Mouse (Mus musculus) testis, postnatal 10 days (tissue): ENCODE measurements at regions not wholly inside any gene's neighbourhood (a gene's known extent, or its start where the extent isn't known, plus 50 kb on each side); places are given as distances from the start of the nearest gene placed in this dataset.

ENCODE experiments used
- DNase-seq: peaks from one replicate; pipeline ENCODE4 v3.0.0; 2021; ENCODE audit warnings: low spot score

DNA sequence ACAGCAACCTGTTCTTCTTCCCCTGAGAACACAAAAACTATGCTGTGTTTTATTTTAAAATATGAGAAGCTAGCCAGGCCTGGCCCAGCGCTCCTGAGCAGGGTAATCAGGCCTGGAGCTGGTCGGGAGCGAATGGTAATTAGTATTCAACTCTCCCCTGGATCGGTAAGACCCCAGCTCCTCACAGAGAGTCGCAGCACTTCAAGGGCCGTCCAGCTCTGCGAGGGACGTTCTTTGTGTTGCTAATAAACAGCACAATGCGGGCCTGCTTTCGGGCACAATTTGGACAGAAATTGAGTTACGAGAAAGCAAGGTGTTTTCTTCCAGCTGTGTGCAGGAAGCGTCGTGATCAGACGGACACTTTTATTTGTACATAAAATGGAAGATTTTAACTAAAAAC, 69.5 kb upstream of the Spaca7 start:
- DNase-seq: no peak

DNA sequence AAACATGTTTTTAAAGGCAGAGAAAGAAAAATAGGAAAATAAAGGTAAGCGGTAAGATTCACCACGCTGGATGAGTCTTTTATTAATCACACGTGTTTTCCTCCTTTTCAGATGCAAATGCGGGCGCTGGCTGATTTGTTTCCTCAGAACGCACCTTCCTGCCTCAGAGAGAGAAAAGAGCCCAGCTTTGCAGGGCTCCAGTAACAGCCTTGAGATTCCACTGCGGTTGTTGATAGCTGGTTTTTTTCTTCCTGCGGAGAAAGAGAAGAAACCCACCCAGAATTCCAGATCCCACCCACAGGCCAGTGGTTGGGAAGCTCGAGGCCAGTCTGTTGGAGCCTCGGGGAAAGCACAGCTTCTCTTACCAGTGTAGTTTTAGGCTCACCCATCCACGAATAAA, 68.6 kb upstream of the Spaca7 start:
- DNase-seq: no peak

DNA sequence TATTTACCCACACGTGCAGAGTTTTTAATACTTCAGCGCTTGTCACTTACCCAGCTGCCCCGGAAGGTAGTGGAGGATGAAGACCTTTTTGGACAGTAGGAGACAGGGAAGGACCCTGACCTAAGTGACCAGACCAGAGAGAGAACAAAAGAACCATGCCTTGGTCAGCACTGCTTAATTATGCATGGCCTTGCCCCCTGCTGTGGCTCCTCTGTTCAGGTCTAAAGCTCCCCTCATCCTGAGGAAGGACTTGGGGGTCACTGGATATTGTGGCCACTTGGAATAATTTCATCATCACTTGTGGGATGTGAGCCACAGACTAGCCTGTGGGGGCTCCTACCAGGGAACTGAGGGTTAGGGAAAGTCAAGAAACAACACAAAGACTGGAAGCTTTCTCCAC, 68.1 kb upstream of the Spaca7 start:
- no peak for DNase-seq

- no peak for DNase-seq
Measured at GRCm38 (mm10) chr8:12510233-12510632, 62.6 kb upstream of the Spaca7 start.

- no peak for DNase-seq
Measured at GRCm38 (mm10) chr8:12513042-12513441, 59.8 kb upstream of the Spaca7 start.

- DNase-seq: no peak
Measured at GRCm38 (mm10) chr8:12514138-12514537, 58.7 kb upstream of the Spaca7 start.

DNA sequence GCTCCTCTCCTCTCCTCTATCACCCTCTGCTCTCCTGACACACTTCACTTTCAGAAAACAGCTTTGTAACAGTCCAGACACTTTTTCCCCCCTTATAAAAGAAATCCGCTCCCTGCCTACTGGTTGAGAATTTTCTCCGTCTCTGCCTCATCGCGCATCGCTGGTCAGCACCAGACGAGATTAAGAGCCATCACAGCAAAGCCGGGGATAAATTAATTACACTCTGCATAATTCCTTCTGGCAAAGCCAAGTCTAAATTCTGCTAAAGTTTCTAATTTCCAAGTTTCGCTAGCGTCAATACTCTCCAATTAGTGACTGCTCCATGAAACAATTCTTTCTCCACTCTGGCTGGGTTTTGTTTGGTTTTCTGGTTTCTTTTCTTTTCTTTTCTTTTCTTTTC, 51.2 kb upstream of the Spaca7 start:
- DNase-seq: no peak
